Mouse (Mus musculus): ENCODE measurements around the gene Bcdin3d.

DNA sequence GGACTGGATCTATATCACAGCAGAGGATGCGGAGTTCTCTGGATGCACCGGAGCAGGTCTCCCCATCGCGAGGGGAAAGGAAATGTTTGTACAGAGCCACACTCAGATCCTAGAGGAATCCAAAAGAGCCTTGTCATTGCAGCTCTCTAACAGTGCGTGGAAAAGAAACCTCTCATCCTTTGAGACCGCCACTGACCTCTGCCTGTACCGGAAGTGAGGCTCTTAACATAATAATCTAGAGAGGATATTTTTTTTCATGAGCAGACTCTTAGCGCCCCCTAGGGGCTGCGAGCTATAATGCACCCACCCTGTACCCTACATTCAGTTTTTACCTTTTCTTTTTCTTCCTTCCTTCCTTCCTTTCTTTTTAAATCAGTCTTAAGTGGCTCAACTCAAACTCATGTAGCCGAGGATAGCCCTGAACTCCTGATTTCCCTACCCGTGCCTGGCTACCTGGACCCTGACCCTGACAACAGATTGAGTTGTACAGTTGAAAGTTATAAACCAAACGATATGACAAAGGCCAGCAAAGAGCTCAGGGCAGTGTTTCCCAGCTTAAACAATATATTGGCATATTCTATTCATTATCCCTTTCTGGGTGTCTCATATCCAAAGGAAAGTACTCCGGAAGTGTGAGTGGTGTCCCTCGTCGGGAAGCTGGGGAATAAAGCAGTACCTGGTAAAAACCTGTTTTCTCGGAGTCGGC lies 3.4 kb downstream of the Bcdin3d start:
- TF ChIP-seq CHD2 (IDR thresholded peaks at IDR 0.05; ENCODE audit: low read depth, low read length) = no peak
- TF ChIP-seq MAFK (IDR thresholded peaks at IDR 0.05; ENCODE audit: insufficient read depth, low read depth, low read length) = no peak
- TF ChIP-seq ZC3H11A (IDR thresholded peaks at IDR 0.05; ENCODE audit: borderline replicate concordance, low read depth, low read length) = no peak
- TF ChIP-seq HCFC1 (IDR thresholded peaks at IDR 0.05; ENCODE audit: borderline replicate concordance, insufficient read depth, low read length) = no peak
